Mouse (Mus musculus) hindbrain, embryonic 13.5 days (tissue): ENCODE measurements around the gene Mthfd1. TPM values are rescaled to one million over a fixed set of nuclear protein-coding genes. Genes with fewer than 3 reads are reported as not detected.

ENCODE experiments used
- ATAC-seq: fragments of 200-750 bp; cut with Nextera tagmentation; 2 replicates; pipeline ENCODE4 v1.8.0; 2017; ENCODE audit warnings: moderate TSS enrichment; ENCODE audit not compliant: low FRiP score
- H3K27ac ChIP-seq: fragments of 300-500 bp; sonication (generic); 2 replicates; pipeline ENCODE4 v1.5.1; 2015; ENCODE audit warnings: inconsistent platforms, mild to moderate bottlenecking, moderate library complexity
- H3K27me3 ChIP-seq: fragments of 300-500 bp; sonication (generic); 2 replicates; pipeline ENCODE4 v1.6.1; 2015; ENCODE audit warnings: mild to moderate bottlenecking, inconsistent platforms
- H3K36me3 ChIP-seq: fragments of 300-500 bp; sonication (generic); 2 replicates; pipeline ENCODE4 v1.6.1; 2015; ENCODE audit warnings: mild to moderate bottlenecking, inconsistent platforms
- H3K4me1 ChIP-seq: fragments of 300-500 bp; sonication (generic); replicated peaks from 2 replicates; pipeline ENCODE4 v1.6.1; 2015; ENCODE audit warnings: inconsistent platforms
- H3K4me2 ChIP-seq: fragments of 300-500 bp; sonication (generic); 2 replicates; pipeline ENCODE4 v1.6.1; 2015; ENCODE audit warnings: inconsistent platforms, mild to moderate bottlenecking, moderate library complexity
- H3K4me3 ChIP-seq: fragments of 300-500 bp; sonication (generic); 2 replicates; pipeline ENCODE4 v1.5.1; 2015; ENCODE audit warnings: mild to moderate bottlenecking, inconsistent platforms
- H3K9ac ChIP-seq: fragments of 300-500 bp; sonication (generic); 2 replicates; pipeline ENCODE4 v1.6.1; 2015; ENCODE audit warnings: mild to moderate bottlenecking, inconsistent platforms
- H3K9me3 ChIP-seq: fragments of 300-500 bp; sonication (generic); 2 replicates; pipeline ENCODE4 v1.6.1; 2016; ENCODE audit warnings: inconsistent platforms
- WGBS: fragments of 180-500 bp; shearing (Covaris S2); methylation state at CpG from one replicate; pipeline ENCODE4 v1.1.7; 2015; 5-methylcytosine and 5-hydroxymethylcytosine counted together
- polyA plus RNA-seq: library from polyadenylated mRNA; unstranded; fragments of >200 nt; fragmentation: Nextera tagmentation; extraction: Ambion mirVana; gene quantifications from 2 replicates; pipeline ENCODE4 v1.2.1, GENCODE M21; 2015

Gene Mthfd1
- polyA plus RNA-seq, 1 experiment from 2014 or later, result 26.3 TPM

- Histone ChIP-seq H3K4me1 (no peaks in the 10 kb centered on the region), H3K36me3 (no peaks in the 10 kb centered on the region), H3K27ac (no peak overlapping the region), H3K4me2 (no peak overlapping the region), H3K9me3 (no peaks in the 10 kb centered on the region), H3K27me3 (no peaks in the 10 kb centered on the region), H3K4me3 (no peak overlapping the region), H3K9ac (no peak overlapping the region)
- no peak for ATAC-seq
- WGBS, result 88% methylated on average over 17 of the region's 17 CpGs
Observed at GRCm38 (mm10) chr12:76336111-76336965, 81.2 kb downstream of the Mthfd1 start.

GRCm38 (mm10) chr12:76341080-76341479 is 86.0 kb downstream of the Mthfd1 start:
- H3K4me3 ChIP-seq, result no peak overlapping the region
- H3K9ac ChIP-seq, result no peak overlapping the region
- 9% methylated on average over 4 of the region's 4 CpGs for WGBS
- H3K27me3 ChIP-seq, result no peaks in the 10 kb centered on the region
- H3K4me1 ChIP-seq, result no peaks in the 10 kb centered on the region
- H3K4me2 ChIP-seq, result no peak overlapping the region
- no peak overlapping the region for H3K27ac ChIP-seq
- ATAC-seq, result no peak
- H3K36me3 ChIP-seq, result peaks cover 6% of the 10 kb centered on the region; the same call in 1 of the 2 replicates
- no peaks in the 10 kb centered on the region for H3K9me3 ChIP-seq

DNA sequence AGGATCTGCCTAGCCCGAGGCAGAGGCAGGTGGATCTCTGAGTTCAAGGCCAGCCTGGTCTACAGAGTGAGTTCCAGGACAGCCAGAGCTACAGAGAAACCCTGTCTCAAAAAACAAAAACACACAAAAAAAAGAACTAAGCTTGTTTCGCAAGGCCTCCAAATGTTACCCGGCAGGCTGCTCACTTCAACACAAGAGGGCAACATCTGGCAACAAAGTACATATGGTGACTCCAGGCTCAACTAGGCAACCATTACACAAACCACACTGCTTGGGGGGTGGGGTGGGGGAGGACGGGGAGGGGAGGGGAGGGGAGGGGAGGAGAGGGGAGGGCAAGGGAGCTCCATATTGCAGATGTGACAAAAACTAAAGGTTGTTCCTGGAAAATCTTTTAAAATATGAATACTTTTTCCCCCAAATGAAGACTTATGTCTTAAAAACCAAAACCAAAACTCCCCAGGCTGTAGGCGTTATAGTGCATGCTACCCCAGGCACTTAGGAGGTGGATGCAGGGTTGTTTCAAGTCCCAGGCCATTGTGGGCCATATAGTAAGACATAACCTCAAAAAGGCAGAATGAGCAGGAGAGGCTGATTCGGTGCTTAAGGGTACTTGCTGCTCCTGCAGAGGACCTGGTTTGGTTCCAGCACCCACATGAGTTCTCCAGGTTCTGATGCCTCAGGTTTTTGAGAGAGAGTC is 90.8 kb downstream of the Mthfd1 start:
- Histone ChIP-seq H3K4me1 (no peaks in the 10 kb centered on the region), H3K4me2 (no peak overlapping the region), H3K27ac (no peak overlapping the region), H3K9me3 (no peaks in the 10 kb centered on the region), H3K36me3 (peaks cover 30% of the 10 kb centered on the region), H3K27me3 (no peaks in the 10 kb centered on the region), H3K9ac (no peak overlapping the region), H3K4me3 (no peak overlapping the region)
- 88% methylated on average over 5 of the region's 6 CpGs for whole genome bisulfite sequencing
- ATAC-seq, result no peak

GRCm38 (mm10) chr12:76349680-76350220 is 94.7 kb downstream of the Mthfd1 start:
- WGBS, result 82% methylated on average over 8 of the region's 8 CpGs
- Histone ChIP-seq H3K27me3 (no peaks in the 10 kb centered on the region), H3K9ac (no peak overlapping the region), H3K27ac (no peak overlapping the region), H3K4me2 (no peak overlapping the region), H3K4me3 (no peak overlapping the region), H3K4me1 (no peaks in the 10 kb centered on the region), H3K9me3 (no peaks in the 10 kb centered on the region), H3K36me3 (peaks cover 45% of the 10 kb centered on the region)
- no peak for ATAC-seq

DNA sequence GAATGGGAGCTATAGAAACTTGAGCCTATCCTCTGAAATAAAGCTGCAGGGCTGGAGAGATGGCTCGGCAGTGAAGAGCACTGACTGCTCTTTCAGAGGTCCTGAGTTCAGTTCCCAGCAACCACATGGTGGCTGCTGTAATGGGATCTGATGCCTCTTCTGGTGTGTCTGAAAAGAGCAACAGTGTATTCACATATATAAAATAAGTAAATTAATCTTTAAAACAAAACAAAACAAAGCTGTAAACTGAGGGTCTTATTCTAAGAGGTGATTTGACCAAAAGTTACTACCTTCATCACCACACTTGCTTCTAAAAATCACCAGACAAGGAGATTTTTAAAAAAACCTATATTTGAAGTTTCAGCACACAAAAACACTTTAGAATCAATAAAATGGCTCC is 105.8 kb downstream of the Mthfd1 start:
- no peaks in the 10 kb centered on the region for H3K27me3 ChIP-seq
- H3K4me1 ChIP-seq, result no peaks in the 10 kb centered on the region
- H3K36me3 ChIP-seq, result no peaks in the 10 kb centered on the region; the same call in 1 of the 2 replicates
- no peak overlapping the region for H3K4me2 ChIP-seq
- WGBS, result 35% methylated on average over 1 of the region's 1 CpGs
- H3K27ac ChIP-seq, result no peak overlapping the region
- no peaks in the 10 kb centered on the region for H3K9me3 ChIP-seq
- ATAC-seq, result no peak
- no peak overlapping the region for H3K4me3 ChIP-seq
- H3K9ac ChIP-seq, result no peak overlapping the region

GRCm38 (mm10) chr12:76361405-76362302 is 106.6 kb downstream of the Mthfd1 start:
- Histone ChIP-seq H3K4me1 (no peaks in the 10 kb centered on the region), H3K4me2 (no peak overlapping the region), H3K36me3 (no peaks in the 10 kb centered on the region; the same call in 1 of the 2 replicates), H3K4me3 (no peak overlapping the region), H3K27me3 (no peaks in the 10 kb centered on the region), H3K9me3 (no peaks in the 10 kb centered on the region), H3K27ac (no peak overlapping the region), H3K9ac (no peak overlapping the region)
- 80% methylated on average over 9 of the region's 9 CpGs for WGBS
- ATAC-seq, result no peak

- 92% methylated on average over 9 of the region's 9 CpGs for WGBS
- Histone ChIP-seq H3K27me3 (no peaks in the 10 kb centered on the region), H3K9ac (no peak overlapping the region), H3K4me3 (no peak overlapping the region), H3K4me1 (peaks cover 6% of the 10 kb centered on the region), H3K27ac (no peak overlapping the region), H3K9me3 (no peaks in the 10 kb centered on the region), H3K4me2 (no peak overlapping the region), H3K36me3 (no peaks in the 10 kb centered on the region; the same call in 1 of the 2 replicates)
- ATAC-seq, result no peak
Observed at GRCm38 (mm10) chr12:76362303-76362676, 107.2 kb downstream of the Mthfd1 start.

- Histone ChIP-seq H3K27ac (no peak overlapping the region), H3K4me3 (no peak overlapping the region), H3K27me3 (no peaks in the 10 kb centered on the region), H3K9ac (0 out of 2 replicates have a peak overlapping the region, but pooled peaks have one; percentile 1), H3K4me1 (peaks cover 22% of the 10 kb centered on the region), H3K9me3 (no peaks in the 10 kb centered on the region), H3K4me2 (no peak overlapping the region), H3K36me3 (no peaks in the 10 kb centered on the region)
- 83% methylated on average over 3 of the region's 3 CpGs for WGBS
- no peak for ATAC-seq
Observed at GRCm38 (mm10) chr12:76366276-76366675, 111.2 kb downstream of the Mthfd1 start.

- Histone ChIP-seq H3K27ac (no peak overlapping the region), H3K36me3 (no peaks in the 10 kb centered on the region), H3K4me1 (peaks cover 32% of the 10 kb centered on the region), H3K9ac (peak overlapping the region; percentile 97), H3K27me3 (no peaks in the 10 kb centered on the region), H3K4me3 (peak overlapping the region; percentile 90), H3K9me3 (no peaks in the 10 kb centered on the region), H3K4me2 (peak overlapping the region; percentile 84)
- WGBS, result 26% methylated on average over 14 of the region's 14 CpGs
- ATAC-seq, result no peak
Observed at GRCm38 (mm10) chr12:76367096-76367995, 112.2 kb downstream of the Mthfd1 start.

DNA sequence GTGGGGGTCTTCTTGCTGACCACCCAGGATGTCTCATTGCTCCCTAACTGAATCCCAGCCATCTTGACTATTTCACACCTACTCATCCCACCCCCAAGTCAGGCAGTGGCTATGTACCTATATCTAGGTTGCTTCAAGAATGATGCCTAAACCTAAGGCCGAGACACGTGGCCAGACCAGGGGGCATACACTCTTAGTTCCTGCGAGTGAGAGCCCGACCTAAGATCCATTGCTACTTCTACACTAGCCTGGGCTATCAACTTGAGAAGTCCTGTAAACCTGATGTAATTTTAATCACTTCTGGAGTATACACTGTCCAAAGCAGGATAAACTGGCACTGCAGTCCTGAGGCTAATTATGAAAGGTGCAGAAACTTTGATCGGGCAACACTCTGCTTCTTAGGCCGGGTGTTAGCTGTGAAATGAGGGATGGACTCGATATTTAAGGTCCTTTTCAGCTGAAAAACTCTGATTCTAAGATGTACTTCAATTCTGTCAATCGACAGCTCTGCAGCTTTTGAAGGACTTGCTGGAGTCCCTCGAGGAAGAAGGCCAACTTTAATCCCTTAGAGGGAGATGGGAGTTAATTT is 113.2 kb downstream of the Mthfd1 start:
- 9% methylated on average over 9 of the region's 9 CpGs for whole genome bisulfite sequencing
- Histone ChIP-seq H3K9me3 (no peaks in the 10 kb centered on the region), H3K27me3 (no peaks in the 10 kb centered on the region), H3K4me1 (peaks cover 39% of the 10 kb centered on the region), H3K4me2 (peak overlapping the region; percentile 84), H3K4me3 (peak overlapping the region; percentile 90), H3K9ac (peak overlapping the region; percentile 97), H3K36me3 (no peaks in the 10 kb centered on the region), H3K27ac (peak overlapping the region; percentile 98)
- no peak for ATAC-seq

GRCm38 (mm10) chr12:76368790-76369205 is 113.7 kb downstream of the Mthfd1 start:
- WGBS, result under 1% methylated on average over 26 of the region's 26 CpGs
- peak overlapping the region; percentile 84 for H3K4me2 ChIP-seq
- no peaks in the 10 kb centered on the region for H3K27me3 ChIP-seq
- H3K4me1 ChIP-seq, result peaks cover 39% of the 10 kb centered on the region
- H3K9ac ChIP-seq, result peak overlapping the region; percentile 97
- H3K27ac ChIP-seq, result peak overlapping the region; percentile 98
- H3K9me3 ChIP-seq, result no peaks in the 10 kb centered on the region
- H3K4me3 ChIP-seq, result peak overlapping the region; percentile 90
- H3K36me3 ChIP-seq, result no peaks in the 10 kb centered on the region
- peak; percentile 58 for ATAC-seq
